Mouse (Mus musculus): ENCODE measurements at regions not wholly inside any gene's neighbourhood (a gene's known extent, or its start where the extent isn't known, plus 50 kb on each side); places are given as distances from the start of the nearest gene placed in this dataset.

DNA sequence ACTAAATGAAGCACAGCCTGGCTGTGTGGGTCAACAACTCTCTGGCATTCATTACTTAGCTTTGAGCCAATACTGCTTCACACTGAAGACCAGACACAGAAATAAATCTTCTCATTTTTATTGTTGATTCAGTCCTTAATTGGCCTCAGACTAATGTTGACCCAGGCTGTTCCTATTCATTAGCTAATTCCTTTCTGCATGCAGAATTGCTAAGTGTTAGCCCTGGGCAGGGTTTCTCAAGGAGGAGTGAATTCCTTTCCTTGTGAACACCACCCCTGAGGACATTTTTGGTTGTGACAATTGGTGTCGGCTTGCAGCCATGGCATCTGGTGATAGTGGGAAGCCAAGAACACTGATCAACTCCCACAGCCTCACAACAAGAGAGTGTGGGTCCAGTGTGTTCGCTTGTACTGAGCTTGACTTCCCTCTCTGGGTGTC, 179.5 kb downstream of the Cavin4 start:
- no peak for DNase-seq (ENCODE audit: low spot score in 2 of 2)

GRCm38 (mm10) chr4:48871105-48871504, 188.0 kb upstream of the Plppr1 start:
- DNase-seq (ENCODE audit: low spot score in 2 of 2): no peak

DNA sequence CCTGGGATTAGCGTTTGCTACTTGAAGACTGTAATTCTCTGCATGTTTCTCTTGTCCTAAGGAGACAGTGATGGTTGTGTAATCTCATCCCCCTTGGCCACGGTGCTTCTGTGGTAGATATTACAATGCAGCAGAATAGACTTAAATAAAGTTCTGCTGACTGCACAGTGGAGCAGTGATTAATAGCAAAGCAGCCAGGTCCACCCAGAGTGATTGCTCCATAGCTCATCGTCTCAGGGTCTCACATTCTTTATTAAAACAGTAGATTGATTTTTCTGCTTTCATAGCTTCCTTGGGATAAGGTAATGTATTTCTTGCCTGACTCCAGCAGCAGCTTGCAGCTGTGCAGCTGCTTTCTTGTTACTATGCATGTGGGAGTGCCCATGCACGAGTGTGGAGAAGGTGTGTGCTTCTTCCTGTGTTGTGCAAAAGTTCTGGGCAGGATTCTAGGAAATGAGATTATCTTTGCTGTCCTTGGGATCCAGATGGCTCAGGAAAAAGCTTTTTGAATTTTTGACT, 169.9 kb upstream of the Plppr1 start:
- no peak for DNase-seq (ENCODE audit: low spot score in 2 of 2)

- DNase-seq (ENCODE audit: low spot score in 2 of 2): no peak
Measured at GRCm38 (mm10) chr4:48904551-48904950, 154.5 kb upstream of the Plppr1 start.

- DNase-seq (ENCODE audit: low spot score in 2 of 2): no peak
Measured at GRCm38 (mm10) chr4:48905196-48905867, 153.7 kb upstream of the Plppr1 start.

DNA sequence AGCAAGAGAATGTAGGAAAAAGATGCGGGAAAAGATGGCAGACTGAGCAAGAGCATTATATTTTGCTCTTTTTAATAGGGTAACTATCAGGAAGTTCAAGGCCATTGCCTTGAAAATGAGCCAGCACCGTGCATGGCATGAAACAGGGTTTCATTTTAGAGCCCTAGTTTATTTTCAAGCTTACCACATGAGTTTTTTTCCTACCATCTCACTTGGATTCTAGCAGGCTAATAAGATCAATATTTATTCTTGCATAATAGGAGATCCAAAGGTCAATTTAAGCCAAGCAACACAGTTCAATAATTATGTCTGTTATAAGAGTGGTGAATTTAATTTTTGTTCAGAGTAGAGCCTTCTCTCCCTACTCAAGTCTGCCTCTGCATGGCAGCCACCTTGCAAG, 149.9 kb upstream of the Plppr1 start:
- no peak for DNase-seq (ENCODE audit: low spot score in 2 of 2)

DNA sequence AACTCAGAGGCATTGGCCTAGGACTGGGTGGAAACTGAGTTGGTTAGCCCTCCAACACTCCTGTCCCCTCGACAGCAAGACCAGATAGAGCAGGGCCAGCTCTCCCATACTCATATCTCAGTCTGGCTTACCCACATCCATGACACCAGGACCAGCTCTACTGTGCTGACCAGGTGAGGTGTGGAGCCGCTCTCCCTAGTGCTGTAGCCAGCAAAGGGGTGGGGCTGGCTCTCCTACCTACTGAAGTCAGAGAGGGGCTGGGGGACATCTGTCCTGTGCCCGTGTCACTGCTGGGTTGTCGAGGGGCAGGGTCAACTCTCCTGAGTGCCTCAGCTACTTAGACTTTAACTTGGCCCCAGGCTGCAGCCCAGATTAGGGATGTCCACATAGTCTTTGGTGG, 145.8 kb upstream of the Plppr1 start:
- no peak for DNase-seq (ENCODE audit: low spot score in 2 of 2)

DNA sequence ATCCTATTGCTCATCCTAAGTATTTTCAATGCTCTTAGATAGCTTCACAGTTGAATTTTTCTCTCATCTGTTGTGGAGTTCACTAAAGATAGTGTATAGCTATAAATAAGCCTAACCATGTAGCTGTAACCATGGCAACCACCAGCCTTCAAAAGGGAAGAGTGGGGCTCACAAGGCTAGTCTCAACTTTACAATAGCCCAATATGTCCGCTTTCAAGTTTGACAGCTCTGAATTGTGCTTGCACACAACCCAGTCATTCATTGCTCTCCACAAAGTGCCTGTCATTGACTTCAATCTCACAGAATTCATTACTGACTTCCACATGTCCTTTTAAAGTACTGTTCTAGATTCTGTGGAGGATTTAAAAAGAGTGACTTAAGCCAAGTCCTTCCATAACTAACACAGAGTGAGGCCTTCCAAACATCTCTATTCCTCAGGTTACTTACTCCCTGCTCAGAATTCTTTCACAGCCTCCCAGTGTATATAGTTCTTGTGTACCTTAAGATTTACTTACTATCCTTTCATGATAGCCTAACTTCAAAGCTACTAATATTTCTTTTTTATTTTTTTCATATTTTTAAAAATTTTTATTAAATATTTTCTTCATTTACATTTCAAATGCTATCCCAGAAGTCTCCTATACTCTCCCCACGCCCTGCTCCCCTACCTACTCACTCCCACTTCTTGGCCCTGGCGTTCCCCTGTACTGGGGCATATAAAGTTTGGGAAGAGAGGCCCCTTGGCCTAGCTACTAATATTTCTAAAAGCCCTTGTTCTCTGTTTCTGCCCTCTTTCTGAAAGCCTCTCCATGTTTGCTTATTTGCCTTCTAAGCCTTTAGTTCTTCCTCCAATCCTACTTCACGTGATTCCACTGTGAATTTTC, 134.3 kb upstream of the Plppr1 start:
- DNase-seq (ENCODE audit: low spot score in 2 of 2): no peak

DNA sequence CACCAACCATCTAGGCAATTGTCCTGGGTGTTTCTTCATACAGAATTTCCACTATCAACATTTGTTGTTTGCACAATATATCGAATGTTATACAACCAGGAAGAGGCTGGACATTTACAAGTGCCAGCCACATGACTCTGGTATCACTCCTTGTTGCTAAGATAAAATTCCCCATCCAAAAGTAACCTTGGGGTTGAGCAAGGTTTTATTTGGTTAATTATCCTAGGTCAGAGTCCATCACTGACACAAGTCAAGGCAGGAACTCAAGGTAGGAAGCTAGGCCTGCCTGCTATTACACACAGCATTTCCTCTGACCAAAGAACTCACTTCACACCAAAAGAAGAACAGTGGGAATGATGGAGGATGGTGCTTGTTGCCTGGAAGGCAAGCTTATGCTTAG, 120.7 kb upstream of the Plppr1 start:
- no peak for DNase-seq (ENCODE audit: low spot score in 2 of 2)

DNA sequence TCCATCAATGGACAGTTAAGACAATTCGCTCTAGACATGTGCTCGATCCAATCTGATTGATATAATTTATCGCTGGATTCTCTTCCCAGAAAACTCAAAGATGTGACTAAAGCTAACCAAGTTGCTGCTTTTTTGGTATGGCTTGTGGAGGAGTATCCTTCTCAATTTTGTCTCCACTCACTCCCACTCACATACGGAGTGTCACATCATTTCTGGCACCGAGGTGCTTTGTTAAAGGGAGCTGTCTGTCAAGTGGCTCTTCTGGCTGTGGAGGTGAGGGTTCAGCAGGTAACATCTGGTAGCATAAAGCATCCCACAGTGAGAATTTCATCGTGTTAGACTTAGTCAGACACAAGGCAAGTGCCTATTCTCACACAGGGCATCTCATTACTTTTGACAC, 120.2 kb upstream of the Plppr1 start:
- DNase-seq (ENCODE audit: low spot score in 2 of 2): no peak

GRCm38 (mm10) chr4:48945266-48945818, 113.7 kb upstream of the Plppr1 start:
- no peak for DNase-seq (ENCODE audit: low spot score in 2 of 2)

GRCm38 (mm10) chr4:48952965-48953364, 106.1 kb upstream of the Plppr1 start:
- DNase-seq (ENCODE audit: low spot score in 2 of 2): no peak

GRCm38 (mm10) chr4:48975810-48976209, 83.3 kb upstream of the Plppr1 start:
- no peak for DNase-seq (ENCODE audit: low spot score in 2 of 2)

- DNase-seq (ENCODE audit: low spot score in 2 of 2): no peak
Measured at GRCm38 (mm10) chr4:48992021-48992420, 67.1 kb upstream of the Plppr1 start.

All from adrenal gland, adult 18-20 months (tissue).